ENCODE assay signal across 8 mouse cellular contexts in genomic region chr12:78226519-78226875, GRCm38 (mm10). TPM values are rescaled to one million over a fixed set of nuclear protein-coding genes. Genes with fewer than 3 reads are reported as not detected.
DNase-seq lines count a peak whose midpoint lies in the region; ATAC-seq and TF ChIP-seq lines count a peak whose summit lies in the region.

No protein-coding gene starts in this region.

- TF ChIP-seq POLR2A in brain, embryonic 14.5 days (IDR thresholded peaks at IDR 0.05; ENCODE audit: borderline replicate concordance, extremely low read depth, insufficient read depth, insufficient read length, poor library complexity, severe bottlenecking), result peak; percentile 41; the same call in 1 of the 2 replicates

- H3K27me3 ChIP-seq in forebrain, embryonic 10.5 days (ENCODE audit: poor library complexity, severe bottlenecking), result no peaks in the 10 kb centered on the region
- no peaks in the 10 kb centered on the region for H3K27me3 ChIP-seq in heart, postnatal 0 days (ENCODE audit: control insufficient read depth, insufficient read depth, low read length)
- no peaks in the 10 kb centered on the region for H3K27me3 ChIP-seq in liver, postnatal 0 days (ENCODE audit: insufficient read depth, low read length)

- H3K27ac ChIP-seq in forebrain, embryonic 10.5 days, result peak overlapping the region; percentile 96
- peak overlapping the region; percentile 98 for H3K27ac ChIP-seq in heart, postnatal 0 days (ENCODE audit: low read depth)
- peak overlapping the region; percentile 90 for H3K27ac ChIP-seq in liver, postnatal 0 days (ENCODE audit: low read depth)

- no peak for TF ChIP-seq CTCF in brain, embryonic 14.5 days (IDR thresholded peaks at IDR 0.05; ENCODE audit: borderline replicate concordance, extremely low read depth, insufficient read depth, insufficient read length)
- no peak for TF ChIP-seq CTCF in heart, postnatal 0 days (IDR thresholded peaks at IDR 0.05; ENCODE audit: low read depth)
- TF ChIP-seq CTCF in liver, postnatal 0 days (IDR thresholded peaks at IDR 0.05; ENCODE audit: low read depth), result no peak

- peak; percentile 49 for DNase-seq in MEL-GATA-1-ER (ENCODE audit: extremely low read depth, low read depth)
- peak; percentile 97 for DNase-seq in brain, embryonic 14.5 days (ENCODE audit: low read depth)
- peak; percentile 82 for DNase-seq in forebrain, embryonic 10.5 days (ENCODE audit: extremely low spot score, low spot score)
- DNase-seq in heart, postnatal 0 days (ENCODE audit: low spot score), result no peak
- peak; percentile 77 to 86 for DNase-seq in layer of hippocampus, adult 18-20 months (ENCODE audit: low spot score in 2 of 2)
- peak; percentile 85 for DNase-seq in liver, postnatal 0 days
- no peak for DNase-seq in testis, postnatal 14 days (ENCODE audit: low spot score)

- H3K9me3 ChIP-seq in forebrain, embryonic 10.5 days, result no peaks in the 10 kb centered on the region
- H3K9me3 ChIP-seq in heart, postnatal 0 days (replicated peaks; ENCODE audit: control insufficient read depth, low read length), result no peaks in the 10 kb centered on the region
- no peaks in the 10 kb centered on the region for H3K9me3 ChIP-seq in liver, postnatal 0 days (ENCODE audit: low read length)

- H3K4me2 ChIP-seq in heart, postnatal 0 days (ENCODE audit: low read depth, low read length), result peak overlapping the region; percentile 92
- H3K4me2 ChIP-seq in liver, postnatal 0 days (ENCODE audit: low read depth, low read length), result peak overlapping the region; percentile 79

- peak overlapping the region; percentile 86 for H3K4me3 ChIP-seq in forebrain, embryonic 10.5 days
- H3K4me3 ChIP-seq in heart, postnatal 0 days (ENCODE audit: low read depth, low read length), result peak overlapping the region; percentile 90
- H3K4me3 ChIP-seq in liver, postnatal 0 days (ENCODE audit: low read depth, low read length), result peak overlapping the region; percentile 95

- WGBS in forebrain, embryonic 10.5 days, result under 1% methylated on average over 47 of the region's 48 CpGs
- 1% methylated on average over 44 of the region's 48 CpGs for WGBS in heart, postnatal 0 days
- under 1% methylated on average over 35 of the region's 48 CpGs for WGBS in liver, postnatal 0 days (ENCODE audit: insufficient replicate concordance)

- H3K36me3 ChIP-seq in forebrain, embryonic 10.5 days (replicated peaks), result no peaks in the 10 kb centered on the region
- no peaks in the 10 kb centered on the region for H3K36me3 ChIP-seq in heart, postnatal 0 days (replicated peaks; ENCODE audit: control insufficient read depth, insufficient read depth, low read length)
- H3K36me3 ChIP-seq in liver, postnatal 0 days (replicated peaks; ENCODE audit: insufficient read depth, low read length), result no peaks in the 10 kb centered on the region

- H3K9ac ChIP-seq in heart, postnatal 0 days (replicated peaks; ENCODE audit: low read depth, low read length), result peak overlapping the region; percentile 89
- peak overlapping the region; percentile 73 for H3K9ac ChIP-seq in liver, postnatal 0 days (replicated peaks)

- TF ChIP-seq EP300 in heart, postnatal 0 days (IDR thresholded peaks at IDR 0.05; ENCODE audit: low read depth), result no peak
- TF ChIP-seq EP300 in liver, postnatal 0 days (IDR thresholded peaks at IDR 0.05; ENCODE audit: low read depth), result no peak

- peaks cover 19% of the 10 kb centered on the region for H3K4me1 ChIP-seq in forebrain, embryonic 10.5 days
- H3K4me1 ChIP-seq in heart, postnatal 0 days (ENCODE audit: control insufficient read depth, insufficient read depth), result peaks cover 4% of the 10 kb centered on the region; the same call in 1 of the 2 replicates
- H3K4me1 ChIP-seq in liver, postnatal 0 days (ENCODE audit: insufficient read depth), result no peaks in the 10 kb centered on the region

- peak; percentile 86 for ATAC-seq in heart, postnatal 0 days (ENCODE audit: insufficient read depth, low read depth)
- ATAC-seq in liver, postnatal 0 days, result peak; percentile 83
- ATAC-seq in neutrophil, adult 5-6 weeks (ENCODE audit: extremely low read depth, insufficient number of reproducible peaks, low FRiP score, poor library complexity, severe bottlenecking), result 0 out of 2 replicates have a peak, but pooled peaks have one; percentile 5

RNA-seq across cellular contexts. Expression of gene Gphn, which starts 0.3 kb away (rescaled TPM):
- 41.6 and 49.9 TPM in 2 replicates for polyA plus RNA-seq in brain, embryonic 14.5 days (2012; rRNA removed)
- polyA plus RNA-seq in forebrain, embryonic 10.5 days (2016; fragmentation: Nextera tagmentation; extraction: Ambion mirVana), result 14.3 and 17.1 TPM in 2 replicates
- total RNA-seq in heart, postnatal 0 days (2014; rRNA removed; ENCODE audit: low replicate concordance), result 15.2 and 20.3 TPM in 2 replicates
- 12.2 and 12.4 TPM in 2 replicates for polyA plus RNA-seq in heart, postnatal 0 days (2015; fragmentation: Nextera tagmentation; extraction: Ambion mirVana)
- 10 to 100 TPM; 62.2 to 62.4 TPM for total RNA-seq in layer of hippocampus, adult 18-20 months (2021)
- 6.0 and 6.1 TPM in 2 replicates for polyA plus RNA-seq in liver, postnatal 0 days (2015; fragmentation: Nextera tagmentation; extraction: Ambion mirVana)
- 9.0 and 9.9 TPM in 2 replicates for total RNA-seq in neutrophil, adult 5-6 weeks (2017)

RNA-seq across cellular contexts. Expression of gene Gm6657, which starts 32.5 kb away (rescaled TPM):
- not detected in 2 replicates for polyA plus RNA-seq in brain, embryonic 14.5 days (2012; rRNA removed)
- polyA plus RNA-seq in forebrain, embryonic 10.5 days (2016; fragmentation: Nextera tagmentation; extraction: Ambion mirVana), result not detected in 2 replicates
- total RNA-seq in heart, postnatal 0 days (2014; rRNA removed; ENCODE audit: low replicate concordance), result not detected in 2 replicates
- polyA plus RNA-seq in heart, postnatal 0 days (2015; fragmentation: Nextera tagmentation; extraction: Ambion mirVana), result not detected in 2 replicates
- not detected for total RNA-seq in layer of hippocampus, adult 18-20 months (2021)
- not detected in 2 replicates for polyA plus RNA-seq in liver, postnatal 0 days (2015; fragmentation: Nextera tagmentation; extraction: Ambion mirVana)
- total RNA-seq in neutrophil, adult 5-6 weeks (2017), result not detected in 2 replicates

Comparison
In these comparisons a context has a peak if more than half of its experiments do, and no peak if none do; other contexts are left out.
1. DNase-seq: peak in MEL-GATA-1-ER (single experiment), brain, embryonic 14.5 days (single experiment), forebrain, embryonic 10.5 days (single experiment), layer of hippocampus, adult 18-20 months (2 of 2) and liver, postnatal 0 days (single experiment); none in heart, postnatal 0 days (single experiment) and testis, postnatal 14 days (single experiment).
2. ATAC-seq: peak in every context shown above with its lines; median percentile 86 in heart, postnatal 0 days; 83 in liver, postnatal 0 days; 5 in neutrophil, adult 5-6 weeks.
3. Peak in every context shown above with its lines, with median percentiles within 50 percentile points of each other: H3K27ac ChIP-seq and H3K4me3 ChIP-seq.